Mouse (Mus musculus): ENCODE results near the gene Dhcr24. TPM values are rescaled to one million over a fixed set of nuclear protein-coding genes. Genes with fewer than 3 reads are reported as not detected.

The Dhcr24 gene
- polyA plus RNA-seq, 1 experiment, result 28.3 TPM

DNA sequence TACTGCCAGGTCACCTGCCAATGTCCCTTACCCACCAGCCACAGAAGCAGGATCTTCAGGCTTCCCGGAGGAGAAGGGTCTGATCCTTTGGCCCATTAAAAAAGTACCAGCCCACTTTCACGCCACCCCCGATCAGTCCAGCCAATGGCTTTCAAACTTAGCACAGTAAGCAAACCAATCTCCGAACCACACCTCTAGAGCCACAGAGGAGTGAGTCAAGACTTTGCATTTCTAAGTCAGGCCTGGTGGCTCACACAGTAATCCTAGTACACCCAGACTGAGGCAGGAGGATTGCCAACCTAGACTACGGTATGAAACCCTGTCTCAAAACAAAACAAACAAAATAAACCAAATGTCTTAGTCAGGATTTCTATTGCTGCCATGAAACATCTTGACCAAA, 68.5 kb downstream of the Dhcr24 start:
- Histone ChIP-seq H3K4me3 (ENCODE audit: control insufficient read depth, low read depth, low read length) (no peak overlapping the region), H3K4me1 (ENCODE audit: control insufficient read depth, insufficient read depth, low read length) (peaks cover 14% of the 10 kb centered on the region), H3K27ac (ENCODE audit: control insufficient read depth, insufficient read depth, low read depth, low read length) (no peak overlapping the region), H3K27me3 (ENCODE audit: control insufficient read depth, insufficient read depth, low read length) (no peaks in the 10 kb centered on the region), H3K36me3 (ENCODE audit: control insufficient read depth, insufficient read depth, low read length) (no peaks in the 10 kb centered on the region)
- no peak for TF ChIP-seq POLR2A (IDR thresholded peaks at IDR 0.05; ENCODE audit: control insufficient read depth, low read depth, low read length)
- no peak for TF ChIP-seq CTCF (IDR thresholded peaks at IDR 0.05; ENCODE audit: control insufficient read depth, insufficient read depth, insufficient replicate concordance, low read depth, low read length)

DNA sequence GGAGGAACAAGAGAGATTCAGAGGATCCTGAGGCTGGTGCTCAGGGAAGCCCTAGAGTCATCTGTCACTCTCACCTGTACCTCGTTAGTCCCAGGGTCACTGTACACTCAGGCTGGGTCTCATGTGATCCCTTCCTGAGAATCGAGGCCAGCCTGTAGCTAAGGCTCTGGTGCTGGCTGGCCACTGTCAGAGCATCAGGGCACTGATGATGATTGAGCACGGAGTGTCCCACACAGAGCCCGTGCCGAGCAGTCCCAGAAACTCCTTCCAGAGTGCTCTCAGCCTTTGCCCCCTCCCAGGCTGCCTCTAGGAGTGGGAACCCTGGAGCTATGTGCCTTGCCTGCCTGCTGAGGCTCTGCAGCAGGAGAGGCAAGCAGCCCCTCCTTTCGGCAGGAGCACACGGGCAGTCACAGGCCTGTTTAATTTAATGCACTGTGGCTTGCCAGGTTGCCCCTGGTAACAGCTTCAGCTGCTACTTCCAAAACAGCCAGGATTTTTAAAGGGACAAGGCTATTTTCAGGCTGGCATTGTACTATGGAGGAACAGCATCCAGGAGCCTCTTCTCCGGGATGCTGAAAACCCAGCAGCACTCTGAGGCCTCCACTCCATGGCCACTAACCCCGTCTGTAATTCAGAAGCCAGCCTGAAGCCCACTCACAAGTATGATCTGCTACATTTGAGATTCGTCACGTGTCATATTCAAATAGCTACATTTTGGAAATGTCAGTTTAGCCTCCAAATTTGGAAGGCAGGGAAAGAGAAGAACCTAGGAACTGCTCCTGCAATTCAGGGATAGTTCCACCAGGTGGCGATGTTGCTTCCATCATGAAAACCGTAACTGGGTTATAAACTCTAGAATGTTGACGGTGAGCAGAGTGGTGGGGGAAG, 69.7 kb downstream of the Dhcr24 start:
- Histone ChIP-seq H3K27ac (ENCODE audit: control insufficient read depth, insufficient read depth, low read depth, low read length) (no peak overlapping the region), H3K27me3 (ENCODE audit: control insufficient read depth, insufficient read depth, low read length) (no peaks in the 10 kb centered on the region)
- no peak; the same call in 1 of the 2 replicates for TF ChIP-seq CTCF (IDR thresholded peaks at IDR 0.05; ENCODE audit: control insufficient read depth, insufficient read depth, insufficient replicate concordance, low read depth, low read length)
- TF ChIP-seq POLR2A (IDR thresholded peaks at IDR 0.05; ENCODE audit: control insufficient read depth, low read depth, low read length), result no peak

DNA sequence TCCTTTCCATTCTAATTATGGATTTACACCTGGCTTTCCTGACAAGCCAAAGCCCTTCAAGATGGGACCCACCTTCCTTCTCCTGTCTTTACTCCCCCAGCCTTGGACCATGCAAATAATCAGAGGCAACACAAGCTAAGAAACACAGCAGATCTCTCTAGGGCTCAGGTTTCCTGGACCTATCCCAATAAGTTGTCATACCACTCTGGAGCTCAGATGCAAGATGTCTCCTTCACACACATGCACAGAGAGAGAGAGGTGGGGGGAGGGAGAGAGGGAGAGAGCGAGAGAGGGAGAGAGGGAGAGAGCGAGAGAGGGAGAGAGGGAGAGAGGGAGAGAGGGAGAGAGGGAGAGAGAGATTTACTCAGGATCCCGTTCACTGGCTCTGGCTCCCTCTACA, 71.5 kb downstream of the Dhcr24 start:
- H3K27me3 ChIP-seq (ENCODE audit: control insufficient read depth, insufficient read depth, low read length), result no peaks in the 10 kb centered on the region
- TF ChIP-seq CTCF (IDR thresholded peaks at IDR 0.05; ENCODE audit: control insufficient read depth, insufficient read depth, insufficient replicate concordance, low read depth, low read length), result no peak
- no peak for TF ChIP-seq POLR2A (IDR thresholded peaks at IDR 0.05; ENCODE audit: control insufficient read depth, low read depth, low read length)
- no peak overlapping the region for H3K27ac ChIP-seq (ENCODE audit: control insufficient read depth, insufficient read depth, low read depth, low read length)
- H3K4me1 ChIP-seq (ENCODE audit: control insufficient read depth, insufficient read depth, low read length), result peaks cover 7% of the 10 kb centered on the region
- H3K4me3 ChIP-seq (ENCODE audit: control insufficient read depth, low read depth, low read length), result no peak overlapping the region
- no peaks in the 10 kb centered on the region for H3K36me3 ChIP-seq (ENCODE audit: control insufficient read depth, insufficient read depth, low read length)

More for the DNA sequence above, 69.7 kb downstream of the Dhcr24 start:
- H3K4me1 ChIP-seq (ENCODE audit: control insufficient read depth, insufficient read depth, low read length), result peaks cover 14% of the 10 kb centered on the region
- no peak overlapping the region for H3K4me3 ChIP-seq (ENCODE audit: control insufficient read depth, low read depth, low read length)
- no peaks in the 10 kb centered on the region for H3K36me3 ChIP-seq (ENCODE audit: control insufficient read depth, insufficient read depth, low read length)

DNA sequence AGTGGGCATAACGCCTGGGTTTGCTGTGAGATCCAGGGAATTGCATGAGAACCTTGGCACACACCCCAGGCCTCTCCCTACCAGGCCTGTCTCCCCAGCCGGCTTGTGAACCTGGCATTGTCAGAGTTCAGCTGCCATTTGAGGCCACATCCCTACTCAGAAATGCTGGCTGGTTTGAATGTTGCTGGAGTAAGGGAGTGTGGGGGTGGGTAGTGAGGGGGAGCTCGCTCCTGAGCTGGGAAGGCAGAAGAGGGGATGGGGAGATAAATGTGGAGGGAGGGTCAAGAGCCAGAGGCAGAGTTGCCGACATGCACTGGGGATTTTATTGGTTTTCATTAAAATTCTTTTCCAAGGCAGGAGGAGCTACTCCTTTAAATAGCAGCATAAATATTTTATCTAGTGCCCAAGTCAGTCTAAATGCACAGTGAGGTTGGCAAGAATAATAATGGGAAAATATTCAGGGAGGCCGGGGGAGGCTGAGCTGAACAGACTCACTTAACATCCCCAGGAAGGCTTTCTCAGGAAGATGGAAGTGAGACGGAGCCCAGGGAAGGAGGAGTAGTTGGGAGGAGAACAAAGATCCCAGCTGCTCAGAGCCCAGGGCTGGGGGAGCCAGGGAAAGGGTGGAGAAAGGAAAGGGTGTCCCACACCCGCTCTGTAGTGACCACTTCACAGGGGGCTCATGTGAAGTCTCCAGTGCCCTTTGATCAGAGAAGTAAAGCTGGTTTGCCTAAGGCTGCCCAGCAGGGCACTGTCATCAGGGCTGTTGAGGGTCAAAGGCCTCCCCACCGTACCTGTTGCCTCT, 72.6 kb downstream of the Dhcr24 start:
- TF ChIP-seq POLR2A (IDR thresholded peaks at IDR 0.05; ENCODE audit: control insufficient read depth, low read depth, low read length), result no peak
- TF ChIP-seq CTCF (IDR thresholded peaks at IDR 0.05; ENCODE audit: control insufficient read depth, insufficient read depth, insufficient replicate concordance, low read depth, low read length), result no peak
- Histone ChIP-seq H3K4me1 (ENCODE audit: control insufficient read depth, insufficient read depth, low read length) (no peaks in the 10 kb centered on the region; the same call in 1 of the 2 replicates), H3K4me3 (ENCODE audit: control insufficient read depth, low read depth, low read length) (no peak overlapping the region), H3K27me3 (ENCODE audit: control insufficient read depth, insufficient read depth, low read length) (no peaks in the 10 kb centered on the region), H3K27ac (ENCODE audit: control insufficient read depth, insufficient read depth, low read depth, low read length) (no peak overlapping the region), H3K36me3 (ENCODE audit: control insufficient read depth, insufficient read depth, low read length) (no peaks in the 10 kb centered on the region)

DNA sequence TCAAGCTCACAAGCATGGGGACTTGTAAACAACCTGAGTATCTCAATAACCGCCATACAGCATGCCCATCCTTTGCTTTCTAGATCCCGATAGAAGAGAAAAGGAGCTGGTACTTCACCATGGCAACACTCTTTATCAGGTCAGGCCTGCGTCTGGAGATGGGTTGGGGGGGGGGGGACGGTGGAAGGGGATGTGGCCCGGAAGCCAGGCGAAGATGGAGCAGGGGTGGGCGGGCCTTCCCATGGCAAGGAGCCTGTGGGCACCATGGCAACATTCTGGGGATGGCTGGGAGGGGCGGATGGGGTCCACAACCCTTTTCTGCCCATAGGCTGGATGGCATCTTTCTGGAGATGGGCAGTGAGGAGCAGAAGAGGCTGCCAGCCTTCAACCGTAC, 73.2 kb downstream of the Dhcr24 start:
- no peaks in the 10 kb centered on the region for H3K27me3 ChIP-seq (ENCODE audit: control insufficient read depth, insufficient read depth, low read length)
- peaks cover 2% of the 10 kb centered on the region; the same call in 1 of the 2 replicates for H3K4me1 ChIP-seq (ENCODE audit: control insufficient read depth, insufficient read depth, low read length)
- no peak overlapping the region for H3K27ac ChIP-seq (ENCODE audit: control insufficient read depth, insufficient read depth, low read depth, low read length)
- no peaks in the 10 kb centered on the region for H3K36me3 ChIP-seq (ENCODE audit: control insufficient read depth, insufficient read depth, low read length)
- TF ChIP-seq POLR2A (IDR thresholded peaks at IDR 0.05; ENCODE audit: control insufficient read depth, low read depth, low read length), result no peak
- no peak overlapping the region for H3K4me3 ChIP-seq (ENCODE audit: control insufficient read depth, low read depth, low read length)

Other genes with a start within 250 kb of the Dhcr24 start
- gene Usp24, start 244.8 kb upstream of the Dhcr24 start, polyA plus RNA-seq (2012; rRNA removed), result 10.4 and 11.5 TPM in 2 replicates
- 0.04 and 0.11 TPM in 2 replicates for gene Pcsk9, start 96.7 kb upstream of the Dhcr24 start, polyA plus RNA-seq (2012; rRNA removed)
- 0.06 and 0.16 TPM in 2 replicates for gene Bsnd, start 68.8 kb upstream of the Dhcr24 start, polyA plus RNA-seq (2012; rRNA removed)
- 54.3 and 56.3 TPM in 2 replicates for gene Lexm, start 56.2 kb downstream of the Dhcr24 start, polyA plus RNA-seq (2012; rRNA removed)
- 0.19 and 1.8 TPM in 2 replicates for gene Ttc22, start 61.4 kb downstream of the Dhcr24 start, polyA plus RNA-seq (2012; rRNA removed)
- gene Pars2, start 90.0 kb downstream of the Dhcr24 start, polyA plus RNA-seq (2012; rRNA removed), result 2.3 and 2.4 TPM in 2 replicates
- gene Ttc4, start 117.9 kb downstream of the Dhcr24 start, polyA plus RNA-seq (2012; rRNA removed), result 155 and 159 TPM in 2 replicates
- 158 and 166 TPM in 2 replicates for gene Mroh7, start 169.9 kb downstream of the Dhcr24 start, polyA plus RNA-seq (2012; rRNA removed)
- gene Fam151a, start 172.9 kb downstream of the Dhcr24 start, polyA plus RNA-seq (2012; rRNA removed), result 1.0 and 1.1 TPM in 2 replicates
- 0.93 and 1.0 TPM in 2 replicates for gene Acot11, start 244.0 kb downstream of the Dhcr24 start, polyA plus RNA-seq (2012; rRNA removed)

All from testis, adult 2 months (tissue).